Mouse (Mus musculus) cerebellum, adult 2 months (tissue): ENCODE results near the gene Dnajb5. TPM values are rescaled to one million over a fixed set of nuclear protein-coding genes. Genes with fewer than 3 reads are reported as not detected.

Source experiments
- DNase-seq, 2 experiments: peaks; one replicate each; pipeline ENCODE4 v3.0.0; 2021
- H3K27ac ChIP-seq: fragments of 200-500 bp; 2 replicates; pipeline ENCODE4 v1.5.1; 2012; ENCODE audit warnings: low read length, control low read depth, inconsistent platforms; ENCODE audit not compliant: insufficient read depth
- H3K27me3 ChIP-seq: fragments of 200-500 bp; 2 replicates; pipeline ENCODE4 v1.6.1; 2012; ENCODE audit warnings: inconsistent platforms, mild to moderate bottlenecking, low read length, moderate library complexity; ENCODE audit not compliant: control insufficient read depth, insufficient read depth
- H3K4me1 ChIP-seq: fragments of 200-500 bp; 2 replicates; pipeline ENCODE4 v1.6.1; 2011; ENCODE audit warnings: low read length; ENCODE audit not compliant: control insufficient read depth, insufficient read depth
- H3K4me3 ChIP-seq: fragments of 200-500 bp; replicated peaks from 2 replicates; pipeline ENCODE3; 2011; ENCODE audit warnings: mild to moderate bottlenecking, low read depth, low read length, control low read depth; ENCODE audit not compliant: insufficient read depth
- CTCF ChIP-seq: fragments of 200-500 bp; IDR thresholded peaks from 2 replicates; pipeline ENCODE4 v1.5.1; 2011; ENCODE audit warnings: low read depth, mild to moderate bottlenecking, control low read depth, low read length, moderate library complexity, borderline replicate concordance; ENCODE audit not compliant: insufficient read depth
- POLR2A ChIP-seq: fragments of 200-500 bp; IDR thresholded peaks from 2 replicates; pipeline ENCODE4 v1.6.1; 2011; ENCODE audit warnings: low read length, control low read depth, borderline replicate concordance; ENCODE audit not compliant: insufficient read depth
- WGBS: fragments of 180-500 bp; shearing (Covaris S2); methylation state at CpG from one replicate; pipeline ENCODE4 v1.1.7; 2018; 5-methylcytosine and 5-hydroxymethylcytosine counted together
- polyA plus RNA-seq: library from polyadenylated mRNA; depleted of rRNA; stranded (reverse); fragments of >200 nt; gene quantifications from 2 replicates; pipeline ENCODE4 v1.2.3, GENCODE M21; 2012

Gene Dnajb5
- polyA plus RNA-seq, 1 experiment: 55.0 TPM

DNA sequence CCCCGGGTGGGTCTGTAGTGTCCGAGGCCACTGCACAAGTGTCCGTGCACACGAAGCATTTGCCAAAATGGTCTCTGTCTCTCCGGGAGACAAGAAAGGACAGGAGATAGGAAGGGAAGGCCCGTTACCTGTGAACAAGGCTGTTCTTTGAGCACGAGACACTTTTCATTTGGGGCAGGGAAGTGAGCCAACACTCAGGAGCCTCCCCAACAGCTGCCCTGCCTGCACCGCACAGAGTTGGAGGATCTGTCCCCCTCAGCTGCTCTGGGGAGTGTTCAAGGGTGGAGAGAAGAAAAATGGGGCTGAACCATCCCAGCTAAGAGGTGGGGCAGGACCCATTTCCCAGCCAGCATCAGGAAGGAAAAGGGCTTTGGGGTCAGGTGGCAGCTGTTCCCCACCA is 8.4 kb downstream of the Dnajb5 start:
- no peak for TF ChIP-seq POLR2A
- TF ChIP-seq CTCF: no peak
- Histone ChIP-seq H3K4me1 (peaks cover 16% of the 10 kb centered on the region), H3K27me3 (no peaks in the 10 kb centered on the region), H3K4me3 (no peak overlapping the region), H3K27ac (no peak overlapping the region)
- no peak for DNase-seq
- 72% methylated on average over 8 of the region's 8 CpGs for WGBS

DNA sequence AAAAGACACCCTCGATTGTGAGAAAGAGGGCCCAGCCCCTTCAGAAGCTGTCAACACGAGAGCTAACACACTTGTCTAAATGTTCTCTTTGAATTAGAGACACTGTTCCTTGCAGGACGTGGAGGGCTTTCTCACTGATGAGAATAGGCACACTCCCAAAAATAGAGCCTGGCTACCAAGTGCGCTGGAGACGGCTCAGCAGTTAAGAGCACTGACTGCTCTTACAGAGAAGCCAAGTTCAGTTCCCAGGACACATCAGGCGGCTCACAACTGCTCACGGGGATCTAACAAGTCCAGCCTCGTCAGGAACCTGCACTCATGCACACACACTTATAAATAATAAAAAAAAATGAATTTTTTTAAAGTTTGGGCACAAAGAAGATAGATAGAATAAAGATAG is 9.3 kb downstream of the Dnajb5 start:
- no peak overlapping the region for H3K4me3 ChIP-seq
- TF ChIP-seq CTCF (no peak), POLR2A (peak; percentile 6; the same call in 1 of the 2 replicates)
- no peak overlapping the region for H3K27ac ChIP-seq
- 32% methylated on average over 8 of the region's 8 CpGs for WGBS
- peaks cover 7% of the 10 kb centered on the region for H3K4me1 ChIP-seq
- H3K27me3 ChIP-seq: no peaks in the 10 kb centered on the region
- DNase-seq: no peak

DNA sequence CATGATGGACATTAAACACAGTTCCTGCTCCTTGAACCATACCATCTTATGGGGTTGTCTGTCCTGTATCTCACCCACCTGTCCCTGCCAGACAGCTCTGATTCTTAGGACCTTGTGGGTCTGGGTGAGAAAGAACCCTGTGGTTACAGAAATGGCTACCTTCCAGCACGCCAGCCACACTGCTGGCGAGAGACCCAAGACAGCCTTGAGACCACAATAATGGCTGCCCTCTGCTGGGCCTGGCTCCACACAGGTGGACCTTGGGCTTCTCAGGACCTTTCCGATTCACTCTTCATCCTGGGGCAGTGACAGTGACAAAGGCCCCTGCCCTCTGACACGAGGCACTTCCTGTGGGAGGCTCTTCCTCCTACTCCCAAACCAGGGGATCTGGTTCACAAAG is 9.8 kb downstream of the Dnajb5 start:
- TF ChIP-seq CTCF (no peak), POLR2A (no peak)
- H3K27ac ChIP-seq: no peak overlapping the region
- peaks cover 4% of the 10 kb centered on the region for H3K4me1 ChIP-seq
- 37% methylated on average over 4 of the region's 4 CpGs for WGBS
- no peaks in the 10 kb centered on the region for H3K27me3 ChIP-seq
- DNase-seq: no peak
- no peak overlapping the region for H3K4me3 ChIP-seq

DNA sequence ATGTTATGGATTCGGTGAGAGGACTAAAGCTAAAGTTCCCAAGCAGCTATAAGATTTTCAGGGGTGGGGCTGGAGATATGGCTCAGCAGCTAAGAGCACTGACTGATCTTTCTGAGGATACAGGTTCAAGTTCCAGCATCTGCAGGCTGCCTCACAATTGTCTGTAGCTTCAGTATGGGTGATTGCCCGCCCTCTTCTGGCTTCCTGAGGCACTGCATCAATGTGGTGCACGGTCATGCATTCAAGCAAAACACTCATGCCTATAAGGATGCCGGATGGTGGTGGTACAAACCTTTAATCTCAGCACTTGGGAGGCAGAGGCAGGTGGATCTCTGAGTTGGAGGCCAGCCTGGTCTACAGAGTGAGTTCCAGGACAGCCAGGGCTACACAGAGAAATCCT is 12.0 kb downstream of the Dnajb5 start:
- WGBS: 18% methylated on average over 4 of the region's 4 CpGs
- Histone ChIP-seq H3K27me3 (no peaks in the 10 kb centered on the region), H3K4me3 (no peak overlapping the region), H3K4me1 (peaks cover 3% of the 10 kb centered on the region; the same call in 1 of the 2 replicates), H3K27ac (no peak overlapping the region)
- TF ChIP-seq CTCF (peak; percentile 80), POLR2A (no peak)
- peak; percentile 57 to 69 for DNase-seq

DNA sequence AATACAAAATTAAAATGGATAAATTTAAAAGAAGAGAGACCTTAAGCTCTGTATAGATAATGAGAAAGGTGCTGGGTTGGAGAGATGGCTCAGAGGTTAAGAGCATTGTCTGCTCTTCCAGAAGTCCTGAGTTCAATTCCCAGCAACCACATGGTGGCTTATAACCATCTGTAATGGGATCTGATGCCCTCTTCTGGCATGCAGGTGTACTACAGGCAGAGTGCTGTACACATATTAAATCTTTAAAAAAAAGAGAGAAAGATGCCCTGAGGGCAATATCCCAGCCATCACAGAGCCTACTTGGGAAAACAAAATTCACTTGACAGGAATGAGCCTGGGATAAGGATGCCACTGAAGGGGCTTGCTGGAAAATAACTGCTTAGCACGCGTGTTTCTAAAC is 13.9 kb downstream of the Dnajb5 start:
- H3K27ac ChIP-seq: no peak overlapping the region
- peaks cover 3% of the 10 kb centered on the region; the same call in 1 of the 2 replicates for H3K4me1 ChIP-seq
- WGBS: 96% methylated on average over 2 of the region's 2 CpGs
- no peak for TF ChIP-seq CTCF
- no peak for TF ChIP-seq POLR2A
- no peak for DNase-seq
- no peaks in the 10 kb centered on the region for H3K27me3 ChIP-seq
- no peak overlapping the region for H3K4me3 ChIP-seq

DNA sequence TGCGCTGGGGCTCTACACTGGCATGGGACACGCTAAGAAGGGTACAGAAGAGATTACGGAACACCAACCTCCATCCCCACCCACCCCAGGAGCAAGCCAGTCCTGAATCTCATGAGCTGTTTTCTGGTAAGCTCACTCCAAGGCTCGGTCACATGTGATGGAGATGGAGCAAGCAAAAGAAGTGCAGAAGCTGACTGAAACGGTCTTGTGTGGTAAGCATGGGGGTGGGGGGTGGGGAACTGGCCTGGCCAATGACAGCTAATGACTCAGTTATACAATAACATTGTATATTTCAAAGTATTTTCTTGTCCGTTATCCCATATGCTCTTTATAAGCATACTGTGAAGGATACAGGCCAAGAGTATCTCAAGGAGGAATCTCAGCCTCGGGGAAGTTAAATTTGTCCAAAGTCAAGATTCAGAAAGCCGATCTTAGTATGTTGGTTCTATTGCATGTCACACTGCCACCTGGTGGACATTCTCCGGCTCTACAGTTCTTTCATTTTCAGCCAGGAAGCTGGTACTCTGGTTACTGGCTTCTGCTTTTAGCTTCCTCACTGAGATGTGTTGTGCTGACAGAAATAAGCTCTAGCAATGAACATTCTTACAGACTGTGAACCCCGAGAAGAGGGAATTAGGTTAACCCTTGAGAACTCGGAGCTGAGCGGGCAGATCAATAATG is 15.6 kb downstream of the Dnajb5 start:
- no peaks in the 10 kb centered on the region for H3K27me3 ChIP-seq
- H3K4me3 ChIP-seq: peak overlapping the region; percentile 13
- H3K27ac ChIP-seq: no peak overlapping the region
- peak; percentile 56; the same call in 1 of the 2 replicates for TF ChIP-seq CTCF
- no peak for TF ChIP-seq POLR2A
- DNase-seq: peak in 1 of 2 experiments; percentile 52
- H3K4me1 ChIP-seq: peaks cover 3% of the 10 kb centered on the region; the same call in 1 of the 2 replicates
- 15% methylated on average over 12 of the region's 12 CpGs for WGBS

DNA sequence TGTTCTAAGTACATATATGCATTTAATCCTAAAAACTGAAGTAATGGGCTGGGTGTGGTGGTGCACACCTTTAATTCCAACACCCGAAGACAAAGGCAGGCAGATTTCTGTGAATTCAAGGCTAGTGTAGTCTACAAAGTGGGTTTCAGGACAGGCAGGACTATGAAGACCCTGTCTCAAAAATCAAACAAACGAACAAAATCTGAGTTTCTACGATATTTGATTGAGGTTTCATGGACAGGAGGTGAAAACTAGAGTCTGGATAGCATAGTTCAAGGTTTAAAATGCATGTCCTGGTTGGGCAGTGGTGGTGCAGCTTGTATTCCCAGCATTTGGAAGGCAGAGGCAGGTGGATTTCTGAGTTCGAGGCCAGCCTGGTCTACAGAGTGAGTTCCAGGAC is 19.7 kb downstream of the Dnajb5 start, which contains the start of gene 1700022I11Rik:
TSS of gene 1700022I11Rik (plus strand) at position 301 of the 400 bp plus-strand sequence.
- Histone ChIP-seq H3K4me3 (no peak within 1 kb of the TSS), H3K4me1 (peaks cover 3% of the 10 kb centered on the region; the same call in 1 of the 2 replicates), H3K27ac (no peak within 1 kb of the TSS), H3K27me3 (no peaks in the 10 kb centered on the region)
- 89% methylated on average over 4 of the region's 4 CpGs for WGBS
- TF ChIP-seq POLR2A: no peak
- TF ChIP-seq CTCF: no peak
- DNase-seq: no peak

DNA sequence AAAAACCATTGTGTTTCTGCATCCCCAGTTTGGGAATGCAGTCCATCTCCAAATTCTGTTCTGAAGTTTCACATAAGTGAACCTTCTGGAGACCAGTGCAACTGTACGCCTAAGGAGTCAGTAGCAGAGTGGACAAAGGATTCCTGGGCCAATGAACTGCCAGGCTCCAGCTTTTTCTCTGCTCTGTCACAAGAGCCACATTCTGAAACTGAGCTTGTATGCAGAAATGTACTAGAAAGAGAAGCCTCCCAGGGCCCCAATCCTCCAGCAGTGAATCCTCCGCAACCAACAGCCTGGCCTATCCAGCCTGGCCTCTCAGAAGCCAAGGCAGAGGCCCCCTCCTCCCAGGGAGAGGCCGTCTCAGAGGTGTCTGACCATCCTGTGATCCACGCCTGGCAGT is 23.3 kb downstream of the Dnajb5 start:
- no peak overlapping the region for H3K27ac ChIP-seq
- 85% methylated on average over 4 of the region's 4 CpGs for WGBS
- H3K4me1 ChIP-seq: no peaks in the 10 kb centered on the region
- no peak overlapping the region for H3K4me3 ChIP-seq
- DNase-seq: no peak
- TF ChIP-seq POLR2A: no peak
- TF ChIP-seq CTCF: no peak
- H3K27me3 ChIP-seq: no peaks in the 10 kb centered on the region
